In the genomic region with DNA sequence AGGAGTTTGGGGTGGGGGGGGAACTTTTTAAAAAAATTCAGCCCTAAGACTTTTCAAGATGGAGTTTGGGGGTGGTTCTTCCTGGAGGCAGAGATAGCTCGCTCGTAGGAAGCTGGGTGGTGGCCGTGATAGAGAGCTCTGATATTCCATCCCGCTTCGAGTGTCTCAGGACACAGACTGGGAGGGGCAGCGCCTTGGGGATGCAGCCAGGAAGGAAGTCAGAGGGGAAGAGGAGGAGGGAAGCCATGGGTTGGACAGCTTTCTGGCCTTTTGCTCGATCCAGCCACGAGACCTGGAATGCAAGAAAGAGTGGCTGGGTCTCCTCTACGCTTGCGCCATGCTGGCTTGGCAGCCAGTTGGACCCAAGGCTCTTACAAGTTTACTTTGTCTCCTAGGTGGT, we compare ENCODE assay signal across 9 mouse cellular contexts.
DNase-seq lines count a peak whose midpoint lies in the region.
"Had no signal": no experiment of that assay in that cellular context is flagged by ENCODE, and none has a peak within 500 bp of the region (broad histone marks: within the 10 kb centered on the region; RNA-seq: fewer than 3 reads in every experiment).

No protein-coding gene starts in this region.

- DNase-seq in R1 (ENCODE audit: low read depth, low spot score): peak; percentile 39
- peak; percentile 20 for DNase-seq in adrenal gland, postnatal 25 days
- peak; percentile 65 for DNase-seq in kidney, adult 11 months
- peak; percentile 65 to 81 for DNase-seq in kidney, postnatal 36 days
- no peak for DNase-seq in B cell, adult 2 months
- DNase-seq in frontal cortex, postnatal 10 days (ENCODE audit: low spot score in 2 of 2): no peak
- DNase-seq in cerebellum, adult 11 months: no peak
- no peak for DNase-seq in testis, postnatal 10 days (ENCODE audit: low spot score)
- DNase-seq: right cerebral cortex, postnatal 4 days had no signal

Comparison
In these comparisons a context has a peak if more than half of its experiments do, and no peak if none do; other contexts are left out.
1. DNase-seq: peak in R1 (single experiment), adrenal gland, postnatal 25 days (single experiment), kidney, adult 11 months (single experiment) and kidney, postnatal 36 days (2 of 2); none in B cell, adult 2 months (0 of 2), frontal cortex, postnatal 10 days (0 of 2), cerebellum, adult 11 months (single experiment) and testis, postnatal 10 days (single experiment).